Mouse (Mus musculus) thymus, adult 2 months (tissue): ENCODE results near the gene Scn1b.

Source experiments
- CTCF ChIP-seq: fragments of 200-500 bp; IDR thresholded peaks from 2 replicates; pipeline ENCODE4 v1.5.1; 2012; ENCODE audit warnings: mild to moderate bottlenecking, control low read depth, low read length, moderate library complexity, borderline replicate concordance; ENCODE audit not compliant: control insufficient read depth, poor library complexity, insufficient read depth; ENCODE audit errors: extremely low read depth
- POLR2A ChIP-seq: fragments of 200-500 bp; IDR thresholded peaks from 2 replicates; pipeline ENCODE4 v1.6.1; 2012; ENCODE audit warnings: mild to moderate bottlenecking, low read length, control low read depth, moderate library complexity; ENCODE audit not compliant: control insufficient read depth, poor library complexity, insufficient read depth; ENCODE audit errors: extremely low read depth

DNA sequence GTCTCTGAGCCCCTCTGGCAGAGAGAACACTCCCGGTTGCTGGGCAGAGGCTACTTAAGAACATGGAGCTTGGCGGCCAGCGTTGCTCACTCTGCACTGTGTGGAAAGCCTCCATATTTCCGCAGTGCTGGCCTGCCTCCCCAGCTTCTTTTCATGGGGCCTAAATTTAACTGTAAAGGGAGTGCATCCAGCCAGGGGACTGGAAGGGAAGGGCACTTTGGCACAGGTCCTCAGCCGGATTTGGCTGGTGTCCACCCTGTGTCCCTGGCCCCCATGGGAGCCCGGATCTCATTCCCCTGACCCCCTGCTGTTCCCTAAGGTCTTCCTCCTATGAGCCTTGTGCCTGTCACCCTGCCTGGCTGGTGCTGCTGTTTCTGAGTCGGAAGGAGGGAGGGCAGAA, 8.3 kb downstream of the Scn1b start:
- TF ChIP-seq CTCF (no peak), POLR2A (no peak)
